8 mouse cellular contexts compared by ENCODE assay signal in genomic region chr3:30602740-30603098, GRCm38 (mm10). TPM values are rescaled to one million over a fixed set of nuclear protein-coding genes. Genes with fewer than 3 reads are reported as not detected.
DNase-seq lines count a peak whose midpoint lies in the region; ATAC-seq lines count a peak whose summit lies in the region.

No protein-coding gene starts in this region.

- ATAC-seq in forebrain, embryonic 16.5 days, result peak; percentile 49

- no peaks in the 10 kb centered on the region for H3K27me3 ChIP-seq in forebrain, embryonic 16.5 days (replicated peaks; ENCODE audit: control insufficient read depth, insufficient read depth, low read length)

- no peaks in the 10 kb centered on the region; the same call in 1 of the 2 replicates for H3K36me3 ChIP-seq in forebrain, embryonic 16.5 days (ENCODE audit: control insufficient read depth, insufficient read depth)

- peak overlapping the region; percentile 92 for H3K4me3 ChIP-seq in forebrain, embryonic 16.5 days (replicated peaks; ENCODE audit: low read length)

- peak; percentile 76 for DNase-seq in retina, embryonic 14.5 days (ENCODE audit: low spot score)
- no peak for DNase-seq in retina, postnatal 1 day
- peak; percentile 49 to 57 for DNase-seq in adrenal gland, postnatal 4 days (ENCODE audit: low spot score in 2 of 2)
- DNase-seq in kidney, postnatal 10 days, result peak; percentile 81
- peak; percentile 81 for DNase-seq in mesoderm, embryonic 11.5 days (ENCODE audit: low read depth, low spot score)
- DNase-seq in layer of hippocampus, adult 8-10 months (ENCODE audit: low spot score in 2 of 2), result no peak
- no peak for DNase-seq in right cerebral cortex, adult 2 months (ENCODE audit: low spot score in 2 of 2)

- H3K9ac ChIP-seq in forebrain, embryonic 16.5 days (replicated peaks; ENCODE audit: low read depth, low read length), result peak overlapping the region; percentile 87

- WGBS in forebrain, embryonic 16.5 days, result under 1% methylated on average over 27 of the region's 27 CpGs

- H3K4me2 ChIP-seq in forebrain, embryonic 16.5 days (ENCODE audit: low read length), result peak overlapping the region; percentile 68

- peaks cover 17% of the 10 kb centered on the region for H3K4me1 ChIP-seq in forebrain, embryonic 16.5 days (replicated peaks; ENCODE audit: control insufficient read depth, insufficient read depth, low read length)

- no peaks in the 10 kb centered on the region for H3K9me3 ChIP-seq in forebrain, embryonic 16.5 days (ENCODE audit: control insufficient read depth, low read length)

- peak overlapping the region; percentile 97 for H3K27ac ChIP-seq in forebrain, embryonic 16.5 days (ENCODE audit: low read length)

RNA-seq across cellular contexts. Expression of gene Mynn, which starts 0.9 kb away (rescaled TPM):
- 10 to 100 TPM; 30.0 to 42.3 TPM for total RNA-seq in adrenal gland, postnatal 4 days (2021)
- 39.9 and 41.8 TPM in 2 replicates for polyA plus RNA-seq in forebrain, embryonic 16.5 days (2015; fragmentation: Nextera tagmentation; extraction: Ambion mirVana)
- 10 to 100 TPM; 12.5 to 23.4 (median 19.9) TPM for total RNA-seq in layer of hippocampus, adult 8-10 months (2022)

RNA-seq across cellular contexts. Expression of gene Actrt3, which starts 3.0 kb away (rescaled TPM):
- total RNA-seq in adrenal gland, postnatal 4 days (2021), result not detected
- polyA plus RNA-seq in forebrain, embryonic 16.5 days (2015; fragmentation: Nextera tagmentation; extraction: Ambion mirVana), result 0.20 and 0.38 TPM in 2 replicates
- 1 to 10 TPM in 3 of 4 experiments, under 1 TPM in 1; 0.86 to 1.5 (median 1.1) TPM for total RNA-seq in layer of hippocampus, adult 8-10 months (2022)

RNA-seq across cellular contexts. Expression of gene Lrriq4, which starts 41.6 kb away (rescaled TPM):
- total RNA-seq in adrenal gland, postnatal 4 days (2021), result not detected
- not detected in 2 replicates for polyA plus RNA-seq in forebrain, embryonic 16.5 days (2015; fragmentation: Nextera tagmentation; extraction: Ambion mirVana)
- not detected for total RNA-seq in layer of hippocampus, adult 8-10 months (2022)

RNA-seq across cellular contexts. Expression of gene Lrrc34, which starts 45.0 kb away (rescaled TPM):
- under 1 TPM; 0.42 to 0.70 TPM for total RNA-seq in adrenal gland, postnatal 4 days (2021)
- 0.83 and 0.86 TPM in 2 replicates for polyA plus RNA-seq in forebrain, embryonic 16.5 days (2015; fragmentation: Nextera tagmentation; extraction: Ambion mirVana)
- total RNA-seq in layer of hippocampus, adult 8-10 months (2022), result under 1 TPM in 1 of 4 experiments, not detected in 3; 0.38 TPM

RNA-seq across cellular contexts. Expression of gene Mecom, which starts 54.9 kb away (rescaled TPM):
- 10 to 100 TPM; 14.7 to 41.9 TPM for total RNA-seq in adrenal gland, postnatal 4 days (2021)
- 2.1 and 2.8 TPM in 2 replicates for polyA plus RNA-seq in forebrain, embryonic 16.5 days (2015; fragmentation: Nextera tagmentation; extraction: Ambion mirVana)
- 1 to 10 TPM; 2.2 to 5.5 (median 4.5) TPM for total RNA-seq in layer of hippocampus, adult 8-10 months (2022)

Comparison
In these comparisons a context has a peak if more than half of its experiments do, and no peak if none do; other contexts are left out.
1. DNase-seq: peak in retina, embryonic 14.5 days (single experiment), adrenal gland, postnatal 4 days (2 of 2), kidney, postnatal 10 days (single experiment) and mesoderm, embryonic 11.5 days (single experiment); none in retina, postnatal 1 day (single experiment), layer of hippocampus, adult 8-10 months (0 of 2) and right cerebral cortex, adult 2 months (0 of 2).